Mouse (Mus musculus): ENCODE measurements around the gene Slc25a41. TPM values are rescaled to one million over a fixed set of nuclear protein-coding genes. Genes with fewer than 3 reads are reported as not detected.
A peak's percentile ranks its signal among the peaks of the same experiment; 100 is the strongest.

The Slc25a41 gene
- not detected in 2 replicates for polyA plus RNA-seq (2015; fragmentation: Nextera tagmentation; extraction: Ambion mirVana)

- no peak for DNase-seq (ENCODE audit: low spot score)
- 72% methylated on average over 8 of the region's 8 CpGs for whole genome bisulfite sequencing
- no peak for ATAC-seq
- no peak within 1 kb of the TSS for H3K9ac ChIP-seq (replicated peaks; ENCODE audit: low read depth)
- no peak within 1 kb of the TSS for H3K4me3 ChIP-seq (ENCODE audit: low read depth, low read length)
- no peak within 1 kb of the TSS for H3K27ac ChIP-seq (ENCODE audit: low read length)
- no peak for TF ChIP-seq CTCF (IDR thresholded peaks at IDR 0.05)
- TF ChIP-seq EP300 (IDR thresholded peaks at IDR 0.05), result no peak
- H3K36me3 ChIP-seq (ENCODE audit: insufficient read depth, low read length), result no peaks in the 10 kb centered on the region
- H3K4me1 ChIP-seq (ENCODE audit: insufficient read depth, low read depth, low read length), result no peaks in the 10 kb centered on the region
- H3K4me2 ChIP-seq (replicated peaks; ENCODE audit: low read depth, low read length), result no peak within 1 kb of the TSS
- H3K9me3 ChIP-seq (ENCODE audit: low read length), result no peaks in the 10 kb centered on the region
- no peaks in the 10 kb centered on the region for H3K27me3 ChIP-seq (replicated peaks; ENCODE audit: insufficient read depth, low read length)
Observed at GRCm38 (mm10) chr17:57041554-57041953, at the start of gene Slc25a41. Gene Slc25a41, minus strand, starts transcription at chr17:57041654.

DNA sequence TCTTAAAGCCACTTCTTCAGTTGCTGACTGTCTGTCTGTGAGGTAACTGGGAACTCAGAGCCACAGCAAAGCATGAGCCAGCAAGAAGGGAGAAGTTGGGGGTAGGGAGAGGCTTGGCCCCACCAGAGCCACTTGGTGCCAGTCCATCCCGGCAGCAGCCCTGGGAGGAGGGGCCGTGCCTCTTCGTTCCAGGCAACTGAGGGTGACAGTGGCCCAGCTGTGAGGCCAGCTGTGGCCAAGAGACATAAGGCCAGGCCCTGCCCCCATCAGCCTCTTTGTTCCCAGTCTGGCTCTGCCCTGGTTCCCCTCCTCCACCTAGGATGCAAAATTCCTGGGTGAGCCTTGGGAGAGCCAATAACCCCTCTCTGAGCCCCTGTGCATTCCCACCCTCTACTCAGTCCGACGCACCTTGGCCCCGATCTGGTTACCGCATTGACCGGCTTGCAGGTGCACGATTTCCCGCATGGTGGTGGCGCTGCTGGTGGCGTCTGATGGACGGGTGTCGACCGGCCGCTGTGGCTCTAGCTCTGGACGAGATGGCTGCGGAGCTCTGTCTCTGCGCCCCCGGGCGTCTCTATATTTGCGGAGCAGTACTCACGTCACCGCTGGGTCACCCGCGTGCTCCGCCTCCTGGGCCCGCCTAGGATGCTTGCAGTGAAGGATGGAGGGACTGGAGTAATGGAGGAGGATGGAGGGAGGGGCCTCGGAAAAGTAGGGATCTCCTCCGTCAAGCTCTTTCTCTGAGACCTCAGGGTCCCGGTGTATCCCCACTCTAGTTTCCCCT is 45.8 kb upstream of the Slc25a41 start, which contains the start of gene Tubb4a:
Tubb4a (minus strand) TSS at position 734 of the 784 bp plus-strand sequence.
- peak within 1 kb of the TSS; percentile 42 for H3K4me2 ChIP-seq (replicated peaks; ENCODE audit: low read depth, low read length)
- no peaks in the 10 kb centered on the region for H3K36me3 ChIP-seq (ENCODE audit: insufficient read depth, low read length)
- no peaks in the 10 kb centered on the region for H3K9me3 ChIP-seq (ENCODE audit: low read length)
- H3K4me1 ChIP-seq (ENCODE audit: insufficient read depth, low read depth, low read length), result peaks cover 6% of the 10 kb centered on the region; the same call in 1 of the 2 replicates
- TF ChIP-seq CTCF (IDR thresholded peaks at IDR 0.05), result peak; percentile 2; the same call in 1 of the 2 replicates
- TF ChIP-seq EP300 (IDR thresholded peaks at IDR 0.05), result no peak
- peak within 1 kb of the TSS; percentile 21 for H3K4me3 ChIP-seq (ENCODE audit: low read depth, low read length)
- no peak within 1 kb of the TSS for H3K27ac ChIP-seq (ENCODE audit: low read length)
- ATAC-seq (peak; percentile 71), DNase-seq (ENCODE audit: low spot score) (peak; percentile 39)
- H3K27me3 ChIP-seq (replicated peaks; ENCODE audit: insufficient read depth, low read length), result no peaks in the 10 kb centered on the region
- H3K9ac ChIP-seq (replicated peaks; ENCODE audit: low read depth), result no peak within 1 kb of the TSS
- WGBS, result 1% methylated on average over 31 of the region's 31 CpGs

- Histone ChIP-seq H3K9me3 (ENCODE audit: low read length) (no peaks in the 10 kb centered on the region), H3K9ac (replicated peaks; ENCODE audit: low read depth) (no peak overlapping the region), H3K4me1 (ENCODE audit: insufficient read depth, low read depth, low read length) (peaks cover 6% of the 10 kb centered on the region; the same call in 1 of the 2 replicates), H3K4me2 (replicated peaks; ENCODE audit: low read depth, low read length) (no peak overlapping the region), H3K27me3 (replicated peaks; ENCODE audit: insufficient read depth, low read length) (no peaks in the 10 kb centered on the region), H3K27ac (ENCODE audit: low read length) (no peak overlapping the region), H3K4me3 (ENCODE audit: low read depth, low read length) (no peak overlapping the region), H3K36me3 (ENCODE audit: insufficient read depth, low read length) (no peaks in the 10 kb centered on the region)
- no peak for DNase-seq (ENCODE audit: low spot score)
- no peak for ATAC-seq
- TF ChIP-seq CTCF (IDR thresholded peaks at IDR 0.05) (no peak), EP300 (IDR thresholded peaks at IDR 0.05) (no peak)
- 75% methylated on average over 11 of the region's 11 CpGs for WGBS
Observed at GRCm38 (mm10) chr17:57085970-57086757, 44.7 kb upstream of the Slc25a41 start.

DNA sequence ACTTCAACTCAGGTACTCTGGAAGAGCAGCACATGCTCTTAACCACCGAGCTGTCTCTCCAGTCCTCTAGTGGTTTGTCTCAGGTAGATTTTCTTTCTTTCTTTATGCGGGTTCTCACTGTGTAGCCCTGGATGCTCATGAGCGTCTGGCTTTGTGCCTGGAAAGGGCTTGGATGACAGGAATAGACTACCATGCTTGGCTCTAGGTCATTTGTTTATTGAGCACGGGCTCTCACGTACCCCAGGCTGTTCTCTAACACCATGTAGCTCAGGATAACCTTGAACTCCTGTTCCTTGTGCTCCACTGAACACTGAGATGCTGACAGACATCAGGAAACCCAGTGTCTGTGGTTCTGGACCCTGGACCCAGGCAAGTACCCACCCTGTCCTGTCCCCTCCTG is 41.0 kb upstream of the Slc25a41 start:
- Histone ChIP-seq H3K36me3 (ENCODE audit: insufficient read depth, low read length) (no peaks in the 10 kb centered on the region), H3K27ac (ENCODE audit: low read length) (no peak overlapping the region), H3K4me3 (ENCODE audit: low read depth, low read length) (no peak overlapping the region), H3K4me1 (ENCODE audit: insufficient read depth, low read depth, low read length) (peaks cover 6% of the 10 kb centered on the region; the same call in 1 of the 2 replicates), H3K4me2 (replicated peaks; ENCODE audit: low read depth, low read length) (no peak overlapping the region), H3K9ac (replicated peaks; ENCODE audit: low read depth) (no peak overlapping the region), H3K9me3 (ENCODE audit: low read length) (no peaks in the 10 kb centered on the region), H3K27me3 (replicated peaks; ENCODE audit: insufficient read depth, low read length) (no peaks in the 10 kb centered on the region)
- ATAC-seq, result no peak
- no peak for DNase-seq (ENCODE audit: low spot score)
- 62% methylated on average over 5 of the region's 5 CpGs for WGBS
- no peak for TF ChIP-seq EP300 (IDR thresholded peaks at IDR 0.05)
- no peak for TF ChIP-seq CTCF (IDR thresholded peaks at IDR 0.05)

DNA sequence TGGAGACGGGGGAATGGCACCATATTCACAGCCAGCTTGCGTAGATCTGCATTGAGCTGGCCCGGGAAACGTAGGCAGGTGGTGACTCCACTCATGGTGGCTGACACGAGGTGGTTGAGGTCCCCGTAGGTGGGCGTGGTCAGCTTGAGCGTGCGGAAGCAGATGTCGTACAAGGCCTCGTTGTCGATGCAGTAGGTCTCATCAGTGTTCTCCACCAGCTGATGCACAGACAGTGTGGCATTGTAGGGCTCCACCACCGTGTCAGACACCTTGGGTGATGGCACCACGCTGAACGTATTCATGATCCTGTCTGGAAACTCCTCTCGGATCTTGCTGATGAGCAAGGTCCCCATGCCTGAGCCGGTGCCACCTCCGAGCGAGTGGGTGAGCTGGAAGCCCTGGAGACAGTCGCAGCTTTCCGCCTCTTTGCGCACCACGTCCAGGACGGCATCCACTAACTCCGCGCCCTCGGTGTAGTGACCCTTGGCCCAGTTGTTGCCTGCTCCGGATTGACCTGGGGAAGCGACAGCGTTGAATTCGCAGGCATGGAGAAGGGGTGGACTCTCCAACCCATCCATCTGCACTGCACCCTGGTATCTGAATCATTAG is 39.9 kb upstream of the Slc25a41 start:
- Histone ChIP-seq H3K27me3 (replicated peaks; ENCODE audit: insufficient read depth, low read length) (no peaks in the 10 kb centered on the region), H3K4me1 (ENCODE audit: insufficient read depth, low read depth, low read length) (no peaks in the 10 kb centered on the region), H3K27ac (ENCODE audit: low read length) (no peak overlapping the region), H3K9me3 (ENCODE audit: low read length) (no peaks in the 10 kb centered on the region), H3K9ac (replicated peaks; ENCODE audit: low read depth) (no peak overlapping the region), H3K4me2 (replicated peaks; ENCODE audit: low read depth, low read length) (no peak overlapping the region), H3K36me3 (ENCODE audit: insufficient read depth, low read length) (no peaks in the 10 kb centered on the region), H3K4me3 (ENCODE audit: low read depth, low read length) (no peak overlapping the region)
- ATAC-seq (no peak), DNase-seq (ENCODE audit: low spot score) (no peak)
- 93% methylated on average over 31 of the region's 31 CpGs for WGBS
- TF ChIP-seq CTCF (IDR thresholded peaks at IDR 0.05), result no peak

- H3K4me1 ChIP-seq (ENCODE audit: insufficient read depth, low read depth, low read length), result no peaks in the 10 kb centered on the region
- H3K27me3 ChIP-seq (replicated peaks; ENCODE audit: insufficient read depth, low read length), result no peaks in the 10 kb centered on the region
- WGBS, result 67% methylated on average over 3 of the region's 3 CpGs
- no peak for TF ChIP-seq CTCF (IDR thresholded peaks at IDR 0.05)
- TF ChIP-seq EP300 (IDR thresholded peaks at IDR 0.05), result no peak
- no peak overlapping the region for H3K4me3 ChIP-seq (ENCODE audit: low read depth, low read length)
- H3K9ac ChIP-seq (replicated peaks; ENCODE audit: low read depth), result no peak overlapping the region
- H3K27ac ChIP-seq (ENCODE audit: low read length), result no peak overlapping the region
- ATAC-seq (no peak), DNase-seq (ENCODE audit: low spot score) (no peak)
- no peak overlapping the region for H3K4me2 ChIP-seq (replicated peaks; ENCODE audit: low read depth, low read length)
- no peaks in the 10 kb centered on the region for H3K36me3 ChIP-seq (ENCODE audit: insufficient read depth, low read length)
- H3K9me3 ChIP-seq (ENCODE audit: low read length), result no peaks in the 10 kb centered on the region
Observed at GRCm38 (mm10) chr17:57079919-57080318, 38.5 kb upstream of the Slc25a41 start.

All from lung, postnatal 0 days (tissue).